Mouse (Mus musculus) testis, adult 2 months (tissue): ENCODE results near the gene Rprd2. TPM values are rescaled to one million over a fixed set of nuclear protein-coding genes. Genes with fewer than 3 reads are reported as not detected.

Source experiments
- H3K27ac ChIP-seq: fragments of 200-500 bp; 2 replicates; pipeline ENCODE4 v1.5.1; 2012; ENCODE audit warnings: low read depth, low read length; ENCODE audit not compliant: control insufficient read depth, insufficient read depth
- H3K27me3 ChIP-seq: fragments of 200-500 bp; 2 replicates; pipeline ENCODE4 v1.6.1; 2012; ENCODE audit warnings: mild to moderate bottlenecking, low read length, moderate library complexity; ENCODE audit not compliant: control insufficient read depth, insufficient read depth
- H3K36me3 ChIP-seq: fragments of 200-500 bp; 2 replicates; pipeline ENCODE4 v1.6.1; 2012; ENCODE audit warnings: mild to moderate bottlenecking, low read length; ENCODE audit not compliant: control insufficient read depth, insufficient read depth
- H3K4me1 ChIP-seq: fragments of 200-500 bp; 2 replicates; pipeline ENCODE4 v1.6.1; 2012; ENCODE audit warnings: low read length; ENCODE audit not compliant: control insufficient read depth, insufficient read depth
- H3K4me3 ChIP-seq: fragments of 200-500 bp; 2 replicates; pipeline ENCODE4 v1.5.1; 2012; ENCODE audit warnings: low read depth, mild to moderate bottlenecking, low read length, moderate library complexity, mixed read lengths; ENCODE audit not compliant: control insufficient read depth
- CTCF ChIP-seq: fragments of 200-500 bp; IDR thresholded peaks from 2 replicates; pipeline ENCODE4 v1.5.1; 2012; ENCODE audit warnings: low read depth, mild to moderate bottlenecking, inconsistent platforms, low read length, moderate library complexity; ENCODE audit not compliant: control insufficient read depth, insufficient read depth, insufficient replicate concordance
- POLR2A ChIP-seq: fragments of 200-500 bp; IDR thresholded peaks from 2 replicates; pipeline ENCODE4 v1.6.1; 2012; ENCODE audit warnings: low read depth, mild to moderate bottlenecking, inconsistent platforms, low read length, moderate library complexity; ENCODE audit not compliant: control insufficient read depth
- polyA plus RNA-seq: library from polyadenylated mRNA; depleted of rRNA; stranded (reverse); fragments of >200 nt; gene quantifications from 2 replicates; pipeline ENCODE4 v1.2.3, GENCODE M21; 2012

The Rprd2 gene
- polyA plus RNA-seq, 1 experiment, result 18.4 TPM

DNA sequence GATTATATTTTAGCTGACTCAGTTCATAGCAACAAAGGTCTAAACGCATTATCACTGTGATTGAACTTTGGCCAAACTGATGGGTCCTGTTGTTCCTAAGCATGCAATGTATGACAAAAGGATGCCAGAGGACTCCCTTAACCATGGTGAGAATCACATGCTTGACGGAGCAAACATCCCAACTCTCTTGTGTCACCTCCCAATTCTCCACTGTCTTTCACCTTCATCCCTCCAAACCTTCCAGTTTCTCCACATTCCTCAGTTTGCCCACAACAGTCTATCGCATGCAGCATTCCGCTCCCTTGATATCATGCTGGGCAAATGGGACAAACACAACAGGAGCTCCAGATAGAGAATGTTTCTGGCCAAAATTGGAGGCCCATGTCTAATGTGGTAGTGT lies 33.2 kb downstream of the Rprd2 start:
- TF ChIP-seq CTCF, result no peak
- TF ChIP-seq POLR2A, result no peak
- no peaks in the 10 kb centered on the region for H3K4me1 ChIP-seq
- H3K27ac ChIP-seq, result no peak overlapping the region
- H3K4me3 ChIP-seq, result no peak overlapping the region
- peaks cover 4% of the 10 kb centered on the region for H3K36me3 ChIP-seq
- no peaks in the 10 kb centered on the region for H3K27me3 ChIP-seq

DNA sequence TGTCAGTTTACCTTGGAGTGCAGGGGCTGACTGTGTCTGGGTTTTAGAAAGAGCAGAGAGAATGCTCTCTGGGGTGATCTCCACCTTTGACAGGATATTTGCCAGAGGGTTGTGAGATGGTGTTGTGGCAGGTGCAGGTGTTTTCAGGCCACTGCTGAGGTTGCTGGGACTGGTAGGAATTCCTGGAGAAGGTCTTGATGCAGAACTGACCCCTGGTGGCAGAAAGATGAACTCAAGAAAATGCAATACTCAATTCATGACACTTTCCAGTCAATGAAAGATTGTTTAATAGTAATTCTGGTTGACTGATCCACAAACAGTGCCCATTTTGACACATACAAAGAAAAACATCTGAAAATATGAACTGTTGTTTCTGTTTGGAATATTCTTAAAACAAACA lies 46.7 kb downstream of the Rprd2 start:
- no peak overlapping the region for H3K27ac ChIP-seq
- no peaks in the 10 kb centered on the region for H3K27me3 ChIP-seq
- TF ChIP-seq POLR2A (no peak), CTCF (no peak)
- no peaks in the 10 kb centered on the region for H3K4me1 ChIP-seq
- H3K36me3 ChIP-seq, result peaks cover 4% of the 10 kb centered on the region
- no peak overlapping the region for H3K4me3 ChIP-seq

DNA sequence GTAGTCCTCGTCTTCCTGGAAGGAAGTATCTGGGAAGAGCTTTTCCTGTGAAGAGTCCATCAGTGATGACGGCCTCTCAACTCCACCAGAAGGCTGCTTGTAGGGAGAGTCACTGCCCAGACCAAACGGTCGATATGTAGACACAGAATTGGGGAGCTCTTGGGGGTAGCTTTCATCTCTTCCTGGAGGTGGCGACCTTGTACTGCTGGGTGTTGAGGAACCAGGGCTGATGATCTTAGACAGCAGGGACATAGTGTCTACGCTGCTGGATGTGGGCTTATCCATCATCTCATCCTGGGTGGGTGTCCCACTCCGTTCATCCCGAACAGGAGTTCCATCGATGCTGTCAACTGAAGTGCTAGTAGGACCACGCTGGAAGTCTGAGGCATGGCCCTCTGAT lies 53.1 kb downstream of the Rprd2 start:
- Histone ChIP-seq H3K36me3 (no peaks in the 10 kb centered on the region), H3K27ac (no peak overlapping the region), H3K4me1 (no peaks in the 10 kb centered on the region), H3K4me3 (no peak overlapping the region), H3K27me3 (no peaks in the 10 kb centered on the region)
- TF ChIP-seq CTCF (no peak), POLR2A (no peak)

DNA sequence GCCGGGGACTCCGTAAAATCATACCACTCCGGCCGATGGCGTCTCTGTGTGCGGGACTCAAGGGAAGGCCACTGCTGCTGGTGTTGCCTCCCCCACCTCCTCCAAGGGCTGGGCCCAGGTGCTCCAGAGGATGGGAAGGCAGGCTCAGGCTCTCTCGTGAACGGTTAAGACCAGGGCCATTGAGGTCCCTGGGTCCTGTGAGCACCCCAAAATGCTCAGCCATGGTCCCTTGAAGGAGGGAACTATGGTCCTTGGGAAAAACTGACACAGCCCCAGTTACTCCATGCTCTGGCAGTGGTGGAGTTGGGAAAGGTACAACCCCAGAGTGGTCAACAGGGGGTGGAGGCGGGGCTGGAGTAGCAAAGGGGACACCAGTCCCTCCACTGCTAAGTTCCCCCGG lies 54.9 kb downstream of the Rprd2 start:
- Histone ChIP-seq H3K4me1 (no peaks in the 10 kb centered on the region), H3K4me3 (no peak overlapping the region), H3K27me3 (no peaks in the 10 kb centered on the region), H3K27ac (no peak overlapping the region), H3K36me3 (no peaks in the 10 kb centered on the region)
- no peak for TF ChIP-seq CTCF
- no peak for TF ChIP-seq POLR2A

DNA sequence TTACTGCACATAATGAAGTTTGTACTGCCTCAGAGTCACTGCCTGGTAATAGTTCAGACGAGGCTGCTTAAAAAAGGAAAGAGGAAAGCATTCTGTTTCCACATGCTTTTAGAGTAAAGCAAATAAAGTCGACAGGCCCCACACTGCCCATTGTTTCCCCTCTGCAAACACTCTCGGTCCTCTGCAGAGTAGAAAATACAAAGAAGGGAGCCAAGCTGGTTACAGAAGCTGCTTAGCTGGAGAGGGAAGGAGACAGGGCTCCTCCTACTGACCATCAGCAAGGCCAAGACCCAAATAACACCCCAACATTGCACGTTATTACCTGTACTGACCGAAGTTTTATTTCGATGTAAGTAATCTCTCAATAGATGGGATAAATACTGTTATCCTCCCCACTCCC lies 55.7 kb downstream of the Rprd2 start:
- Histone ChIP-seq H3K4me3 (no peak overlapping the region), H3K27me3 (no peaks in the 10 kb centered on the region), H3K36me3 (no peaks in the 10 kb centered on the region), H3K4me1 (no peaks in the 10 kb centered on the region), H3K27ac (no peak overlapping the region)
- TF ChIP-seq POLR2A, result no peak
- TF ChIP-seq CTCF, result no peak

DNA sequence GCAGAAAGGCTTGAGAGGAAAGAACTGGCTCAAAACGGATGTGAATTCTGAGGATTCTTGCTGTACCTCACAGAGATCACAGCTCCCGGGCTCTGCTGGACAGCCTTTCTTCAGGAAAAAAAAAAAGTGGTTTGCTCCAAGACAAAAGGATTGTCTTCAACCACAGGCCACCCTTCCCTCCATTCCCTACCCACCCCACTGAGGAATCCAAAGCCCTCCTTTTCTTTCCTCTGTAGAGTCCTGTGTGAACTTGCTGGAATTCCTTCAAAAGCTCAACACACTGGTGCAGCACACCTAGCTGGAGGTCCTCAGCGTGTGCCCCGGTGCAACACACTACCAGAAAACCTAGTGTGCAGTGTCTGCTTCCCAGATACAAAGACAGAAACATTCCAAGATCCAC lies 56.9 kb downstream of the Rprd2 start:
- TF ChIP-seq CTCF (no peak), POLR2A (no peak)
- Histone ChIP-seq H3K36me3 (no peaks in the 10 kb centered on the region), H3K4me3 (no peak overlapping the region), H3K27ac (no peak overlapping the region), H3K4me1 (no peaks in the 10 kb centered on the region), H3K27me3 (no peaks in the 10 kb centered on the region)

DNA sequence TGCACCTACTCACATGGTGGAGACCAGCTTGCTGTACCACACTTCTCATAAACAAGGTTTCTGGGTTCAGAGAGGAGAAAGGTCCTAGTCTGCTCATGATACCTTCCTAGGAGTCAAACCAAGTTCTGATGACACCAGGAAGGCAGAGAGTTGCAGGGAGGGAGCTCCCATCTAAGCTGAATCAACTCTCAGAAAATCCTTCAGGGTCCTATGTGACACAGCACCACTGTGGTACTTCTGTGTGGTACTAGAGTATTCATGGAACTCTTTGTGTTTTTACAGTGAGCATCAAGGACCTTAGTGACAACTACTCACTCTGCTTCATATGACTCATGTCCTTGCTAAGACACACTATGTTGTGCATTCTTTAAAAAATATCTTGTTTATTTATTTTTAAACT lies 58.0 kb downstream of the Rprd2 start:
- Histone ChIP-seq H3K4me3 (no peak overlapping the region), H3K36me3 (no peaks in the 10 kb centered on the region), H3K27ac (no peak overlapping the region), H3K27me3 (no peaks in the 10 kb centered on the region), H3K4me1 (no peaks in the 10 kb centered on the region)
- no peak for TF ChIP-seq POLR2A
- no peak for TF ChIP-seq CTCF

DNA sequence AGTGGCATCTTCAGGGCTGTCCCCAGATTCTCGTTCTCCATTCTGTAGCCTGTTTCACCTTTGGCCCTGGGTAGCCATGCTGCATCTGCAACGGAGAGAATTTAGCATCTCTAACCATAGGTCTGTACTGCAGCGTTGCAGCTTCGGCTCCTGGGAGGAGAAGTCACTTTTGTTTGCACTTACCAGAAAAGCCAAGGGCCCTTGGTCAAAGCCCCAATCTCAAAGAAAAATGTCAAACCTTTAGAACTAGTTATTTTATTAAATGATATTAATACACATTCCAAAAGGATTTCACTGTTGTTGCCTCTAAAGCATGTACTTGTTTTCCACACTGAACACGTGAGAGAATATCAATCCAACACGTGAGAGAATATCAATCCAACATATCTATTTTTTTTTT lies 58.6 kb downstream of the Rprd2 start, which contains the start of gene Tars2:
Gene Tars2, minus strand, starts transcription at position 101 of the 400 bp plus-strand sequence.
- Histone ChIP-seq H3K27me3 (no peaks in the 10 kb centered on the region), H3K4me3 (no peak within 1 kb of the TSS), H3K27ac (no peak within 1 kb of the TSS), H3K4me1 (peaks cover 3% of the 10 kb centered on the region), H3K36me3 (no peaks in the 10 kb centered on the region)
- TF ChIP-seq CTCF (no peak), POLR2A (no peak)
